Mouse (Mus musculus): ENCODE measurements around the gene Pth1r.

DNA sequence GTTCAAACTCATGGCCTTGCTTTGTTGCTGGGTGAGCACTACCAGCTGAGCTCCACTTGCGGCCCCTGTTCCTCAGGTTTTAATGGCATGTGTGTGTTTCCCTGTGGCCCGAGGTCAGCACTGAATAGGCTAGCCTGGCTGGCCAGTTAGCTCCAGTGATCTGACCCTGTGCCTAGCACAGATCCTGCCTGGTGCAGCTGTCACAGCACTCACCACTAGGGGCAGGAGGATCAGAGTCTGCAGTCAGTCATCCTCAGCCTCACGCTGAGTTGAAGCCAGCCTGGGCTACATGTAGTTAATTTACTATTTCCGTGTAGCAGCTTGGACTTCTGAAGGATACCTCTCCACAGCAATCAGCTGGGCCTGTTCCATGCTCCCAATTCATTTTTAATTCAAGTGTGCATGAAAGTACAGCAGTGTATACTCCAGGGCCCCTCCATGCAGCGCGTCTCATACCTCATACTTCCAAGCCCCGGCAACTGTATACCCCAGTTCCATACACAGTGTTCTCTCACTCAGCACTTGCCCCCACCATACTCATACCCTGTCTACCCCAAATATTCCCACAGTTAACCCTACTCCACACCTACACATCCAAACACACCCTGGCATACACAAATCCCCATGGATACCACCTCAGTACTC lies 74.4 kb downstream of the Pth1r start:
- TF ChIP-seq CTCF (IDR thresholded peaks at IDR 0.05; ENCODE audit: control insufficient read depth, insufficient read depth, insufficient read length): peak; percentile 66
- TF ChIP-seq USF1 (IDR thresholded peaks at IDR 0.05; ENCODE audit: low read depth): no peak

Measured in C2C12 (cell line).